Comparison of ENCODE assay signal across 9 mouse cellular contexts in the genomic region with DNA sequence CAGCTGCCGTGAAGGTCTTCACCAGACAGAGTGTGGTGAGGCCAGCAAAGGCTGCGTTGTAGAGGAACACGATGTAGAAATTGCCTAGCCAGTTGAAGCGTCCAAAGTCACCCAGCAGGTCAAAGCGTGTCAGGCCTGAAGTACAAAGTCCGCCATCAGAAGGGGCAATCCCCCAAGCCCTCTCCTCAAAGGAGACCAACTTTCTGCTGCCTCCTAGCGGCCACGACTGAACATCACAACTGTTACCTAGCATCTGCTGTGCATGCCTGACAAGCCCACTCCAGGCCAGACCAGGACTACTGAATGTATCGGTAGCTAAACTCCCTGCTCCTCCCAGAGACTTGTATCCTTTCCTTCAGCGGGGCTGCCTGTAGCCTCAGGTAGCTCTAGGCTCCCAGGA. TPM values are rescaled to one million over a fixed set of nuclear protein-coding genes. Genes with fewer than 3 reads are reported as not detected.
DNase-seq lines count a peak whose midpoint lies in the region; ATAC-seq and TF ChIP-seq lines count a peak whose summit lies in the region.
"Had no signal": no experiment of that assay in that cellular context is flagged by ENCODE, and none has a peak within 500 bp of the region (broad histone marks: within the 10 kb centered on the region; RNA-seq: fewer than 3 reads in every experiment).

No protein-coding gene starts in this region.

- in situ Hi-C loops in ES-E14 (cut with MboI; ENCODE audit: low sequenced_read_pairs in 2 of 2, unreplicated experiment in 2 of 2) = no loop called here

- peak; percentile 78 for TF ChIP-seq CTCF in intestine, postnatal 0 days (IDR thresholded peaks at IDR 0.05; ENCODE audit: low read depth)
- peak; percentile 72 for TF ChIP-seq CTCF in olfactory bulb, adult 2 months (IDR thresholded peaks at IDR 0.05; ENCODE audit: insufficient read depth, low read depth, low read length)

- peaks cover 50% of the 10 kb centered on the region for H3K36me3 ChIP-seq in intestine, postnatal 0 days (ENCODE audit: control insufficient read depth, insufficient read depth)
- 0 out of 2 replicates have a peak, but pooled peaks cover 12% of the 10 kb centered on the region for H3K36me3 ChIP-seq in intestine, embryonic 16.5 days (ENCODE audit: control insufficient read depth, insufficient read depth, low read length)
- peaks cover 38% of the 10 kb centered on the region for H3K36me3 ChIP-seq in ES-E14 (ENCODE audit: control insufficient read depth, insufficient read depth, low read length, poor library complexity, severe bottlenecking)

- ATAC-seq in intestine, postnatal 0 days = no peak
- ATAC-seq in intestine, embryonic 16.5 days = no peak
- ATAC-seq in common myeloid progenitor, adult 5-6 weeks (replicated peaks; ENCODE audit: low read depth, poor library complexity, severe bottlenecking) = 0 out of 2 replicates have a peak, but pooled peaks have one; percentile 45

- H3K4me2 ChIP-seq in intestine, postnatal 0 days (replicated peaks; ENCODE audit: low read depth) = no peak overlapping the region
- no peak overlapping the region for H3K4me2 ChIP-seq in intestine, embryonic 16.5 days (ENCODE audit: low read depth, low read length)
- H3K4me2 ChIP-seq: lung, embryonic 15.5 days had no signal

- DNase-seq in ES-E14 (ENCODE audit: low read depth, low spot score) = peak; percentile 75
- peak; percentile 63 for DNase-seq in kidney, postnatal 10 days
- no peak for DNase-seq in left cerebral cortex, adult 11 months (ENCODE audit: low spot score)

- TF ChIP-seq POLR2A in olfactory bulb, adult 2 months (IDR thresholded peaks at IDR 0.05; ENCODE audit: insufficient read depth, low read depth, low read length) = no peak

- H3K4me1 ChIP-seq in intestine, postnatal 0 days (replicated peaks; ENCODE audit: control insufficient read depth, insufficient read depth, low read length) = no peaks in the 10 kb centered on the region
- H3K4me1 ChIP-seq in intestine, embryonic 16.5 days (ENCODE audit: control insufficient read depth, insufficient read depth, low read length) = no peaks in the 10 kb centered on the region
- H3K4me1 ChIP-seq in ES-E14 (ENCODE audit: control insufficient read depth in 2 of 2, insufficient read depth in 2 of 2, low read length in 2 of 2, poor library complexity in 1 of 2) = peaks cover 0 to 11% of the 10 kb centered on the region in 2 experiments; a peak in 2 of 4 replicates
- no peaks in the 10 kb centered on the region for H3K4me1 ChIP-seq in olfactory bulb, adult 2 months (ENCODE audit: control insufficient read depth, insufficient read depth, low read length)
- H3K4me1 ChIP-seq: lung, embryonic 15.5 days had no signal

- H3K9ac ChIP-seq in intestine, postnatal 0 days (ENCODE audit: low read depth, low read length) = no peak overlapping the region
- no peak overlapping the region for H3K9ac ChIP-seq in intestine, embryonic 16.5 days (ENCODE audit: low read depth, low read length)
- H3K9ac ChIP-seq in ES-E14 (ENCODE audit: insufficient read depth, low read depth, low read length, poor library complexity, severe bottlenecking) = no peak overlapping the region
- H3K9ac ChIP-seq: lung, embryonic 15.5 days had no signal

- no peak overlapping the region for H3K4me3 ChIP-seq in intestine, postnatal 0 days (ENCODE audit: low read depth, low read length)
- H3K4me3 ChIP-seq in intestine, embryonic 16.5 days (ENCODE audit: low read length) = no peak overlapping the region
- no peak overlapping the region for H3K4me3 ChIP-seq in ES-E14 (ENCODE audit: insufficient read depth in 1 of 2, low read depth in 1 of 2, low read length in 2 of 2, poor library complexity in 1 of 2, severe bottlenecking in 1 of 2)
- no peak overlapping the region for H3K4me3 ChIP-seq in olfactory bulb, adult 2 months (ENCODE audit: insufficient read depth, low read depth, low read length)
- H3K4me3 ChIP-seq: erythroblast, embryonic 14.5 days; lung, embryonic 15.5 days had no signal

- H3K27me3 ChIP-seq in intestine, postnatal 0 days (replicated peaks; ENCODE audit: control insufficient read depth, insufficient read depth, low read length) = peaks cover 8% of the 10 kb centered on the region; the same call in 1 of the 2 replicates
- no peaks in the 10 kb centered on the region for H3K27me3 ChIP-seq in intestine, embryonic 16.5 days (replicated peaks; ENCODE audit: control insufficient read depth, insufficient read depth, low read length)

- WGBS in intestine, postnatal 0 days = 32% methylated on average over 10 of the region's 10 CpGs
- 31% methylated on average over 10 of the region's 10 CpGs for WGBS in intestine, embryonic 16.5 days
- WGBS in olfactory bulb, adult 2 months = 36% methylated on average over 10 of the region's 10 CpGs

- H3K27ac ChIP-seq in intestine, postnatal 0 days (ENCODE audit: low read depth, low read length) = no peak overlapping the region
- no peak overlapping the region for H3K27ac ChIP-seq in intestine, embryonic 16.5 days (ENCODE audit: low read length)
- H3K27ac ChIP-seq in ES-E14 (ENCODE audit: insufficient read depth, low read depth, low read length, poor library complexity, severe bottlenecking) = no peak overlapping the region
- no peak overlapping the region for H3K27ac ChIP-seq in olfactory bulb, adult 2 months (ENCODE audit: insufficient read depth, low read depth, low read length)
- H3K27ac ChIP-seq: lung, embryonic 15.5 days had no signal

- no peaks in the 10 kb centered on the region for H3K9me3 ChIP-seq in intestine, postnatal 0 days (ENCODE audit: control insufficient read depth)
- H3K9me3 ChIP-seq in intestine, embryonic 16.5 days (ENCODE audit: control insufficient read depth, low read length) = no peaks in the 10 kb centered on the region
- H3K9me3 ChIP-seq in ES-E14 (ENCODE audit: control insufficient read depth, insufficient read depth, low read depth, low read length) = no peaks in the 10 kb centered on the region
- H3K9me3 ChIP-seq: lung, embryonic 15.5 days had no signal

TF ChIP-seq in ES-E14, 5 proteins besides CTCF, POLR2A, EP300 and RAD21:
- TF ChIP-seq CHD2 (IDR thresholded peaks at IDR 0.05; ENCODE audit: low read depth, low read length) (no peak), HCFC1 (IDR thresholded peaks at IDR 0.05; ENCODE audit: borderline replicate concordance, insufficient read depth, low read length) (no peak), MAFK (IDR thresholded peaks at IDR 0.05; ENCODE audit: insufficient read depth, low read depth, low read length) (no peak), ZNF384 (IDR thresholded peaks at IDR 0.05; ENCODE audit: low read depth, low read length) (no peak), ZC3H11A (IDR thresholded peaks at IDR 0.05; ENCODE audit: borderline replicate concordance, low read depth, low read length) (no peak)
TF ChIP-seq in ES-E14: peak in this region for 0.

RNA-seq across cellular contexts. Expression of a gene that starts 6.4 kb away (rescaled TPM):
- polyA plus RNA-seq in intestine, postnatal 0 days (2015; fragmentation: Nextera tagmentation; extraction: Ambion mirVana) = 0.88 and 0.93 TPM in 2 replicates
- polyA plus RNA-seq in intestine, embryonic 16.5 days (2015; fragmentation: Nextera tagmentation; extraction: Ambion mirVana) = 0.83 and 1.6 TPM in 2 replicates
- 1.0 and 1.2 TPM in 2 replicates for total RNA-seq in ES-E14 (2012; rRNA removed)
- total RNA-seq in common myeloid progenitor, adult 5-6 weeks (2017) = not detected in 2 replicates
- not detected in 2 replicates for polyA plus RNA-seq in olfactory bulb, adult 2 months (2012; ENCODE audit: insufficient read depth, insufficient read length, low replicate concordance, missing spikeins)
- polyA plus RNA-seq: erythroblast, embryonic 14.5 days had no signal

RNA-seq across cellular contexts. Expression of a gene that starts 10.4 kb away (rescaled TPM):
- polyA plus RNA-seq in intestine, postnatal 0 days (2015; fragmentation: Nextera tagmentation; extraction: Ambion mirVana) = 9.4 and 9.7 TPM in 2 replicates
- 11.3 and 12.3 TPM in 2 replicates for polyA plus RNA-seq in intestine, embryonic 16.5 days (2015; fragmentation: Nextera tagmentation; extraction: Ambion mirVana)
- 43.6 and 48.2 TPM in 2 replicates for total RNA-seq in ES-E14 (2012; rRNA removed)
- 3.0 and 12.0 TPM in 2 replicates for total RNA-seq in common myeloid progenitor, adult 5-6 weeks (2017)
- not detected in 2 replicates for polyA plus RNA-seq in olfactory bulb, adult 2 months (2012; ENCODE audit: insufficient read depth, insufficient read length, low replicate concordance, missing spikeins)

RNA-seq across cellular contexts. Expression of a gene that starts 13.3 kb away (rescaled TPM):
- polyA plus RNA-seq in intestine, postnatal 0 days (2015; fragmentation: Nextera tagmentation; extraction: Ambion mirVana) = 27.0 and 30.6 TPM in 2 replicates
- polyA plus RNA-seq in intestine, embryonic 16.5 days (2015; fragmentation: Nextera tagmentation; extraction: Ambion mirVana) = 20.4 and 23.6 TPM in 2 replicates
- 55.1 and 73.3 TPM in 2 replicates for total RNA-seq in ES-E14 (2012; rRNA removed)
- 0.97 and 9.0 TPM in 2 replicates for total RNA-seq in common myeloid progenitor, adult 5-6 weeks (2017)
- polyA plus RNA-seq in olfactory bulb, adult 2 months (2012; ENCODE audit: insufficient read depth, insufficient read length, low replicate concordance, missing spikeins) = not detected in 2 replicates

RNA-seq across cellular contexts. Expression of a gene that starts 29.7 kb away (rescaled TPM):
- 391 and 435 TPM in 2 replicates for polyA plus RNA-seq in intestine, postnatal 0 days (2015; fragmentation: Nextera tagmentation; extraction: Ambion mirVana)
- polyA plus RNA-seq in intestine, embryonic 16.5 days (2015; fragmentation: Nextera tagmentation; extraction: Ambion mirVana) = 1,159 and 1,322 TPM in 2 replicates
- total RNA-seq in ES-E14 (2012; rRNA removed) = 1,092 and 1,539 TPM in 2 replicates
- total RNA-seq in common myeloid progenitor, adult 5-6 weeks (2017) = 776 and 824 TPM in 2 replicates
- 649 and 1,228 TPM in 2 replicates for polyA plus RNA-seq in olfactory bulb, adult 2 months (2012; ENCODE audit: insufficient read depth, insufficient read length, low replicate concordance, missing spikeins)

RNA-seq across cellular contexts. Expression of a gene that starts 33.7 kb away (rescaled TPM):
- 5.3 and 6.5 TPM in 2 replicates for polyA plus RNA-seq in intestine, postnatal 0 days (2015; fragmentation: Nextera tagmentation; extraction: Ambion mirVana)
- 7.7 and 7.9 TPM in 2 replicates for polyA plus RNA-seq in intestine, embryonic 16.5 days (2015; fragmentation: Nextera tagmentation; extraction: Ambion mirVana)
- total RNA-seq in ES-E14 (2012; rRNA removed) = 30.7 and 35.9 TPM in 2 replicates
- 27.3 and 52.2 TPM in 2 replicates for total RNA-seq in common myeloid progenitor, adult 5-6 weeks (2017)
- 38.3 and 267 TPM in 2 replicates for polyA plus RNA-seq in olfactory bulb, adult 2 months (2012; ENCODE audit: insufficient read depth, insufficient read length, low replicate concordance, missing spikeins)

Comparison
In these comparisons a context has a peak if more than half of its experiments do, and no peak if none do; other contexts are left out.
1. RNA of a gene that starts 10.4 kb away (polyA plus RNA-seq): 11.3 to 12.3 TPM in intestine, embryonic 16.5 days and 9.4 to 9.7 TPM in intestine, postnatal 0 days; not detected in olfactory bulb, adult 2 months; every median in the first group is over 10 times any median in the second.
2. RNA of a gene that starts 13.3 kb away (polyA plus RNA-seq): 27.0 to 30.6 TPM in intestine, postnatal 0 days and 20.4 to 23.6 TPM in intestine, embryonic 16.5 days; not detected in olfactory bulb, adult 2 months; every median in the first group is over 10 times any median in the second.